Mouse (Mus musculus) c-Kit-positive CD71-positive TER-119-negative erythroid progenitor cells, embryonic 14.5 days (primary cell): ENCODE results near the gene Olfr559.

Source experiments
- DNase-seq: peaks from one replicate; pipeline ENCODE4 v3.0.0-alpha.2; 2013; ENCODE audit warnings: low read depth

The Olfr559 gene

GRCm38 (mm10) chr7:102727391-102727790 lies at the start of gene Olfr559:
TSS of gene Olfr559 (minus strand) at chr7:102727491.
- no peak for DNase-seq

GRCm38 (mm10) chr7:102770921-102771320 lies 43.6 kb upstream of the Olfr559 start, which contains the start of gene Olfr561:
TSS of gene Olfr561 (plus strand) at chr7:102771221.
- no peak for DNase-seq

- DNase-seq, result no peak
Observed at GRCm38 (mm10) chr7:102759266-102759665, 32.0 kb upstream of the Olfr559 start, which contains the start of the genes Olfr560 and Olfr78. TSS of gene Olfr560 (minus strand) at chr7:102759366. TSS of gene Olfr78 (minus strand) at chr7:102759471.

GRCm38 (mm10) chr7:102752086-102752485 lies 24.8 kb upstream of the Olfr559 start:
- DNase-seq, result no peak

- no peak for DNase-seq
Observed at GRCm38 (mm10) chr7:102737705-102738104, 10.4 kb upstream of the Olfr559 start.

GRCm38 (mm10) chr7:102733793-102734192 lies 6.5 kb upstream of the Olfr559 start:
- DNase-seq, result no peak

GRCm38 (mm10) chr7:102718970-102719369 lies 8.3 kb downstream of the Olfr559 start, which contains the start of gene Olfr33:
TSS of gene Olfr33 (minus strand) at chr7:102719070.
- no peak for DNase-seq

GRCm38 (mm10) chr7:102701915-102702314 lies 25.4 kb downstream of the Olfr559 start, which contains the start of gene Olfr558:
TSS of gene Olfr558 (plus strand) at chr7:102702215.
- no peak for DNase-seq

GRCm38 (mm10) chr7:102698461-102698860 lies 28.8 kb downstream of the Olfr559 start:
- DNase-seq, result no peak

- DNase-seq, result no peak
Observed at GRCm38 (mm10) chr7:102695358-102696125, 31.7 kb downstream of the Olfr559 start, which contains the start of gene Olfr557. TSS of gene Olfr557 (plus strand) at chr7:102695910.

- peak; percentile 72 for DNase-seq
Observed at GRCm38 (mm10) chr7:102686944-102687501, 40.3 kb downstream of the Olfr559 start, which contains the start of gene Trim68. TSS of gene Trim68 (minus strand) at chr7:102687327.

- DNase-seq, result no peak
Observed at GRCm38 (mm10) chr7:102681916-102682315, 45.4 kb downstream of the Olfr559 start.

- DNase-seq, result no peak
Observed at GRCm38 (mm10) chr7:102676225-102676624, 51.1 kb downstream of the Olfr559 start.
